15 mouse cellular contexts compared by ENCODE assay signal in genomic region chr5:106464336-106465128, GRCm38 (mm10). TPM values are rescaled to one million over a fixed set of nuclear protein-coding genes. Genes with fewer than 3 reads are reported as not detected.
DNase-seq lines count a peak whose midpoint lies in the region; ATAC-seq and TF ChIP-seq lines count a peak whose summit lies in the region.
"Had no signal": no experiment of that assay in that cellular context is flagged by ENCODE, and none has a peak within 500 bp of the region (broad histone marks: within the 10 kb centered on the region; RNA-seq: fewer than 3 reads in every experiment).

No protein-coding gene starts in this region.

- DNase-seq in cerebellum, adult 9-11 months = peak; percentile 55
- no peak for DNase-seq in cerebellum, adult 9-10 months
- DNase-seq in cerebellum, postnatal 14 days = peak; percentile 48 to 60
- DNase-seq in layer of hippocampus, postnatal 14 days (ENCODE audit: low spot score in 2 of 2) = no peak
- DNase-seq in gastrocnemius, adult 2 months = no peak
- DNase-seq: gastrocnemius, postnatal 14 days; right cerebral cortex, postnatal 14 days had no signal

- H3K36me3 ChIP-seq in forebrain, embryonic 15.5 days = no peaks in the 10 kb centered on the region
- H3K36me3 ChIP-seq in midbrain, embryonic 15.5 days (replicated peaks) = no peaks in the 10 kb centered on the region
- H3K36me3 ChIP-seq: heart, embryonic 15.5 days had no signal

- no peak overlapping the region for H3K9ac ChIP-seq in forebrain, embryonic 15.5 days (replicated peaks)
- H3K9ac ChIP-seq in midbrain, embryonic 15.5 days = no peak overlapping the region
- H3K9ac ChIP-seq: heart, embryonic 15.5 days; liver, postnatal 0 days had no signal

- 1% methylated on average over 24 of the region's 24 CpGs for WGBS in forebrain, embryonic 15.5 days
- WGBS in midbrain, embryonic 15.5 days = 2% methylated on average over 24 of the region's 24 CpGs

- H3K4me1 ChIP-seq in forebrain, embryonic 15.5 days = peaks cover 61% of the 10 kb centered on the region
- peaks cover 43% of the 10 kb centered on the region for H3K4me1 ChIP-seq in midbrain, embryonic 15.5 days

- no peak for ATAC-seq in forebrain, embryonic 15.5 days (replicated peaks)
- ATAC-seq in midbrain, embryonic 15.5 days (replicated peaks) = no peak
- no peak for ATAC-seq in megakaryocyte, adult 5-6 weeks (ENCODE audit: poor library complexity, severe bottlenecking)

- H3K4me3 ChIP-seq in forebrain, embryonic 15.5 days = no peak overlapping the region
- peak overlapping the region; percentile 19; the same call in 1 of the 2 replicates for H3K4me3 ChIP-seq in midbrain, embryonic 15.5 days
- H3K4me3 ChIP-seq in gastrocnemius, adult 2 months = no peak overlapping the region
- H3K4me3 ChIP-seq: heart, embryonic 15.5 days; layer of hippocampus, adult 2 months had no signal

- no peaks in the 10 kb centered on the region for H3K9me3 ChIP-seq in forebrain, embryonic 15.5 days
- no peaks in the 10 kb centered on the region for H3K9me3 ChIP-seq in midbrain, embryonic 15.5 days
- H3K9me3 ChIP-seq: heart, embryonic 15.5 days had no signal

- intact Hi-C loops in gastrocnemius, adult 2 months (cut with DNase I) = no loop called here

- H3K27me3 ChIP-seq in forebrain, embryonic 15.5 days = peaks cover 86% of the 10 kb centered on the region
- H3K27me3 ChIP-seq in midbrain, embryonic 15.5 days (replicated peaks) = peaks cover 57% of the 10 kb centered on the region

- no peak overlapping the region for H3K27ac ChIP-seq in forebrain, embryonic 15.5 days (replicated peaks)
- peak overlapping the region; percentile 35 for H3K27ac ChIP-seq in midbrain, embryonic 15.5 days
- no peak overlapping the region for H3K27ac ChIP-seq in gastrocnemius, adult 2 months
- H3K27ac ChIP-seq: heart, embryonic 15.5 days; layer of hippocampus, adult 2 months had no signal

- TF ChIP-seq CTCF in gastrocnemius, adult 2 months (IDR thresholded peaks at IDR 0.05) = no peak

- H3K4me2 ChIP-seq in forebrain, embryonic 15.5 days (replicated peaks) = peak overlapping the region; percentile 9; the same call in 1 of the 2 replicates
- H3K4me2 ChIP-seq in midbrain, embryonic 15.5 days = peak overlapping the region; percentile 41
- H3K4me2 ChIP-seq: heart, embryonic 15.5 days had no signal

RNA-seq across cellular contexts. Expression of gene Barhl2, which starts 6.6 kb away (rescaled TPM):
- 1.1 and 1.3 TPM in 2 replicates for polyA plus RNA-seq in forebrain, embryonic 15.5 days (2015; fragmentation: Nextera tagmentation; extraction: Ambion mirVana)
- 7.8 and 8.5 TPM in 2 replicates for polyA plus RNA-seq in midbrain, embryonic 15.5 days (2015; fragmentation: Nextera tagmentation; extraction: Ambion mirVana)
- total RNA-seq in layer of hippocampus, postnatal 14 days (2021) = under 1 TPM; 0.17 to 0.32 TPM
- total RNA-seq in gastrocnemius, adult 2 months (2021) = not detected
- total RNA-seq in megakaryocyte, adult 5-6 weeks (2015) = not detected in 2 replicates
- total RNA-seq in megakaryocyte, adult 5-6 weeks (2017) = not detected in 2 replicates
- total RNA-seq: gastrocnemius, postnatal 14 days; layer of hippocampus, adult 2 months; megakaryocyte progenitor cell, adult 5-6 weeks had no signal
- polyA plus RNA-seq: C2C12; heart, embryonic 15.5 days; liver, postnatal 0 days had no signal

Comparison
In these comparisons a context has a peak if more than half of its experiments do, and no peak if none do; other contexts are left out.
1. DNase-seq: peak in cerebellum, adult 9-11 months (single experiment) and cerebellum, postnatal 14 days (2 of 2); none in cerebellum, adult 9-10 months (single experiment), layer of hippocampus, postnatal 14 days (0 of 2) and gastrocnemius, adult 2 months (single experiment).